9 mouse cellular contexts compared by ENCODE assay signal in genomic region chr4:135686568-135686953, GRCm38 (mm10). TPM values are rescaled to one million over a fixed set of nuclear protein-coding genes. Genes with fewer than 3 reads are reported as not detected.
DNase-seq lines count a peak whose midpoint lies in the region; ATAC-seq and TF ChIP-seq lines count a peak whose summit lies in the region.
"Had no signal": no experiment of that assay in that cellular context is flagged by ENCODE, and none has a peak within 500 bp of the region (broad histone marks: within the 10 kb centered on the region; RNA-seq: fewer than 3 reads in every experiment).

No protein-coding gene starts in this region.

- no peak for TF ChIP-seq EP300 in CH12.LX (IDR thresholded peaks at IDR 0.05; ENCODE audit: low read length)

- H3K4me3 ChIP-seq in cerebellum, adult 2 months (replicated peaks; ENCODE audit: insufficient read depth, low read depth, low read length) = peak overlapping the region; percentile 45
- H3K4me3 ChIP-seq in CH12.LX (replicated peaks in 1 of 3; ENCODE audit: low read depth in 2 of 3, low read length in 2 of 3, poor library complexity in 1 of 3) = peak overlapping the region in 2 of 3 experiments; percentile 36 to 46
- peak overlapping the region; percentile 46 for H3K4me3 ChIP-seq in forebrain, embryonic 15.5 days
- peak overlapping the region; percentile 55 for H3K4me3 ChIP-seq in liver, embryonic 12.5 days

- no peak for DNase-seq in cerebellum, adult 2 months
- no peak for DNase-seq in cerebellum, adult 8-10 months
- no peak for DNase-seq in CH12.LX (ENCODE audit: extremely low read depth)
- DNase-seq in gastrocnemius, postnatal 14 days = no peak
- no peak for DNase-seq in layer of hippocampus, adult 18-20 months (ENCODE audit: low spot score in 2 of 2)
- no peak for DNase-seq in adrenal gland, postnatal 14 days

- TF ChIP-seq POLR2A in cerebellum, adult 2 months (IDR thresholded peaks at IDR 0.05; ENCODE audit: borderline replicate concordance, insufficient read depth, low read length) = no peak
- TF ChIP-seq POLR2A in CH12.LX (IDR thresholded peaks at IDR 0.05; ENCODE audit: low read depth, low read length) = no peak

- intact Hi-C loops in gastrocnemius, postnatal 14 days (cut with DNase I; ENCODE audit: low total_unique reads) = no loop called here

- H3K9ac ChIP-seq in CH12.LX (ENCODE audit: insufficient read depth, low read depth) = no peak overlapping the region
- peak overlapping the region; percentile 44 for H3K9ac ChIP-seq in forebrain, embryonic 15.5 days (replicated peaks)
- 0 out of 2 replicates have a peak overlapping the region, but pooled peaks have one; percentile 33 for H3K9ac ChIP-seq in liver, embryonic 12.5 days

- no peak overlapping the region for H3K27ac ChIP-seq in cerebellum, adult 2 months (ENCODE audit: insufficient read depth, low read length)
- H3K27ac ChIP-seq in CH12.LX (ENCODE audit: insufficient read depth, low read depth) = no peak overlapping the region
- H3K27ac ChIP-seq in forebrain, embryonic 15.5 days (replicated peaks) = no peak overlapping the region
- H3K27ac ChIP-seq in liver, embryonic 12.5 days = no peak overlapping the region

- WGBS in cerebellum, adult 2 months = 4% methylated on average over 21 of the region's 21 CpGs
- under 1% methylated on average over 21 of the region's 21 CpGs for WGBS in forebrain, embryonic 15.5 days
- 2% methylated on average over 21 of the region's 21 CpGs for WGBS in liver, embryonic 12.5 days (ENCODE audit: insufficient replicate concordance)

- dilution Hi-C loops in CH12.LX (cut with MboI; ENCODE audit: extremely low pct_ligation_motif_present, extremely low pct_unique_long_range_greater_than_20kb, low sequenced_read_pairs) = no loop called here

- H3K4me1 ChIP-seq in cerebellum, adult 2 months (ENCODE audit: control insufficient read depth, insufficient read depth, low read length) = no peaks in the 10 kb centered on the region
- H3K4me1 ChIP-seq in CH12.LX (ENCODE audit: control insufficient read depth in 1 of 2, insufficient read depth in 2 of 2) = peaks cover 0 to 25% of the 10 kb centered on the region in 2 experiments; a peak in 2 of 4 replicates
- peaks cover 14% of the 10 kb centered on the region for H3K4me1 ChIP-seq in forebrain, embryonic 15.5 days
- peaks cover 10% of the 10 kb centered on the region for H3K4me1 ChIP-seq in liver, embryonic 12.5 days

- in situ Hi-C loops in CH12.LX (cut with MboI; ENCODE audit: low pct_ligation_motif_present, low pct_unique_long_range_greater_than_20kb, low sequenced_read_pairs) = no loop called here

- peaks cover 5% of the 10 kb centered on the region for H3K9me3 ChIP-seq in CH12.LX (replicated peaks; ENCODE audit: low read length)
- no peaks in the 10 kb centered on the region for H3K9me3 ChIP-seq in forebrain, embryonic 15.5 days
- no peaks in the 10 kb centered on the region for H3K9me3 ChIP-seq in liver, embryonic 12.5 days (replicated peaks)

- H3K79me2 ChIP-seq in CH12.LX (replicated peaks; ENCODE audit: control insufficient read depth, extremely low read depth, insufficient read depth, poor library complexity, severe bottlenecking) = no peaks in the 10 kb centered on the region

- TF ChIP-seq RAD21 in CH12.LX (IDR thresholded peaks at IDR 0.05; ENCODE audit: low read depth, low read length) = no peak

- H3K4me2 ChIP-seq in CH12.LX (ENCODE audit: insufficient read depth, low read depth, poor library complexity, severe bottlenecking) = peak overlapping the region; percentile 99
- peak overlapping the region; percentile 90 for H3K4me2 ChIP-seq in forebrain, embryonic 15.5 days (replicated peaks)
- H3K4me2 ChIP-seq in liver, embryonic 12.5 days = peak overlapping the region; percentile 72

- no peak for ATAC-seq in forebrain, embryonic 15.5 days (replicated peaks)
- no peak for ATAC-seq in liver, embryonic 12.5 days

- H3K36me3 ChIP-seq in CH12.LX (replicated peaks in 1 of 2; ENCODE audit: control insufficient read depth in 1 of 2, insufficient read depth in 1 of 2, low read length in 1 of 2) = no peaks in the 10 kb centered on the region
- no peaks in the 10 kb centered on the region for H3K36me3 ChIP-seq in forebrain, embryonic 15.5 days
- H3K36me3 ChIP-seq in liver, embryonic 12.5 days = no peaks in the 10 kb centered on the region

- no peak for TF ChIP-seq CTCF in cerebellum, adult 2 months (IDR thresholded peaks at IDR 0.05; ENCODE audit: borderline replicate concordance, insufficient read depth, low read depth, low read length)
- TF ChIP-seq CTCF in CH12.LX (conservative IDR thresholded peaks at IDR 0.05 in 1 of 2, IDR thresholded peaks at IDR 0.05 in 1 of 2; ENCODE audit: low read depth in 2 of 2, low read length in 2 of 2) = no peak

- H3K27me3 ChIP-seq in cerebellum, adult 2 months (ENCODE audit: control insufficient read depth, insufficient read depth, low read length) = peaks cover 4% of the 10 kb centered on the region; the same call in 1 of the 2 replicates
- H3K27me3 ChIP-seq in CH12.LX (replicated peaks) = peaks cover 67% of the 10 kb centered on the region
- H3K27me3 ChIP-seq in forebrain, embryonic 15.5 days = peaks cover 44% of the 10 kb centered on the region
- peaks cover 95% of the 10 kb centered on the region for H3K27me3 ChIP-seq in liver, embryonic 12.5 days (replicated peaks)

TF ChIP-seq in CH12.LX, 34 proteins besides CTCF, POLR2A, EP300 and RAD21:
- TF ChIP-seq ELF1 (IDR thresholded peaks at IDR 0.05; ENCODE audit: low read depth, low read length) = no peak
- no peak for TF ChIP-seq ZKSCAN1 (IDR thresholded peaks at IDR 0.05; ENCODE audit: borderline replicate concordance, low read depth, low read length)
- TF ChIP-seq GABPA (IDR thresholded peaks at IDR 0.05; ENCODE audit: insufficient replicate concordance, low read depth, low read length) = no peak
- no peak for TF ChIP-seq KAT2A (IDR thresholded peaks at IDR 0.05; ENCODE audit: insufficient replicate concordance, low read length)
- no peak for TF ChIP-seq RCOR1 (conservative IDR thresholded peaks at IDR 0.05; ENCODE audit: low read depth, low read length)
- TF ChIP-seq JUN (IDR thresholded peaks at IDR 0.05; ENCODE audit: insufficient read depth, low read depth, low read length) = no peak

RNA-seq across cellular contexts. Expression of gene Ifnlr1, which starts 0.5 kb away (rescaled TPM):
- 0.49 and 0.52 TPM in 2 replicates for polyA plus RNA-seq in cerebellum, adult 2 months (2012; rRNA removed)
- total RNA-seq in CH12.LX (2012; rRNA removed) = 0.04 TPM in 1 of 2 replicates, not detected in the other
- total RNA-seq in CH12.LX (2014; rRNA removed) = not detected in 2 replicates
- polyA plus RNA-seq in CH12.LX (2012; ENCODE audit: insufficient read length, low read depth) = not detected in 2 replicates
- polyA plus RNA-seq in forebrain, embryonic 15.5 days (2015; fragmentation: Nextera tagmentation; extraction: Ambion mirVana) = 0.23 and 0.24 TPM in 2 replicates
- polyA plus RNA-seq in liver, embryonic 12.5 days (2016; fragmentation: Nextera tagmentation; extraction: Ambion mirVana) = 0.06 and 0.07 TPM in 2 replicates
- total RNA-seq in gastrocnemius, postnatal 14 days (2021) = under 1 TPM; 0.23 to 0.42 TPM
- under 1 TPM; 0.18 to 0.22 TPM for total RNA-seq in layer of hippocampus, adult 18-20 months (2021)
- 0.30 and 0.60 TPM in 2 replicates for total RNA-seq in adrenal gland, postnatal 14 days (2021)
- total RNA-seq: common myeloid progenitor, adult 5-6 weeks had no signal

RNA-seq across cellular contexts. Expression of gene Il22ra1, which starts 41.4 kb away (rescaled TPM):
- polyA plus RNA-seq in cerebellum, adult 2 months (2012; rRNA removed) = 0.03 TPM in 1 of 2 replicates, not detected in the other
- not detected in 2 replicates for total RNA-seq in CH12.LX (2012; rRNA removed)
- total RNA-seq in CH12.LX (2014; rRNA removed) = not detected in 2 replicates
- not detected in 2 replicates for polyA plus RNA-seq in CH12.LX (2012; ENCODE audit: insufficient read length, low read depth)
- not detected in 2 replicates for polyA plus RNA-seq in forebrain, embryonic 15.5 days (2015; fragmentation: Nextera tagmentation; extraction: Ambion mirVana)
- polyA plus RNA-seq in liver, embryonic 12.5 days (2016; fragmentation: Nextera tagmentation; extraction: Ambion mirVana) = 0.19 and 0.37 TPM in 2 replicates
- under 1 TPM; 0.13 to 0.49 TPM for total RNA-seq in gastrocnemius, postnatal 14 days (2021)
- not detected for total RNA-seq in layer of hippocampus, adult 18-20 months (2021)
- 0.67 and 0.75 TPM in 2 replicates for total RNA-seq in adrenal gland, postnatal 14 days (2021)
- total RNA-seq: common myeloid progenitor, adult 5-6 weeks had no signal
